Mouse (Mus musculus) C2C12 (cell line): Measurements from ENCODE around the gene Fam169a.

Experiments used
- CTCF ChIP-seq: IDR thresholded peaks from one replicate; pipeline ENCODE4 v1.5.1; 2011; ENCODE audit not compliant: control insufficient read depth, insufficient read depth, insufficient read length
- FOSL1 ChIP-seq: IDR thresholded peaks from one replicate; pipeline ENCODE4 v1.8.0; 2011; ENCODE audit warnings: mild to moderate bottlenecking, low read length; ENCODE audit not compliant: poor library complexity, insufficient read depth, severe bottlenecking

GRCm38 (mm10) chr13:97137466-97138400 is 70.6 kb downstream of the Fam169a start, which contains the start of the genes Gfm2 and Nsa2:
- no peak for TF ChIP-seq CTCF
- TF ChIP-seq FOSL1 = no peak
